Mouse (Mus musculus): ENCODE measurements around the gene Ldb3.

The Ldb3 gene

GRCm38 (mm10) chr14:34588498-34588897, at the start of gene Ldb3:
Gene Ldb3 (minus strand): TSS chr14:34588682.
- no peak for DNase-seq

- no peak for DNase-seq
These were observed 47.2 kb upstream of the Ldb3 start for GRCm38 (mm10) chr14:34635721-34636120.

- DNase-seq: no peak
These were observed 46.7 kb upstream of the Ldb3 start for GRCm38 (mm10) chr14:34635192-34635591.

- DNase-seq: peak; percentile 78
These were observed 44.4 kb upstream of the Ldb3 start for GRCm38 (mm10) chr14:34632722-34633448.

GRCm38 (mm10) chr14:34626824-34627223, 38.3 kb upstream of the Ldb3 start:
- DNase-seq: no peak

GRCm38 (mm10) chr14:34623531-34624210, 35.2 kb upstream of the Ldb3 start:
- DNase-seq: peak; percentile 86

- no peak for DNase-seq
These were observed 34.6 kb upstream of the Ldb3 start for GRCm38 (mm10) chr14:34623074-34623473.

- DNase-seq: peak; percentile 75
These were observed 32.3 kb upstream of the Ldb3 start for GRCm38 (mm10) chr14:34620611-34621376.

- DNase-seq: no peak
These were observed 30.3 kb upstream of the Ldb3 start for GRCm38 (mm10) chr14:34618808-34619207.

- DNase-seq: peak; percentile 91
These were observed 28.3 kb upstream of the Ldb3 start for GRCm38 (mm10) chr14:34616821-34617220.

GRCm38 (mm10) chr14:34615625-34616024, 27.1 kb upstream of the Ldb3 start:
- no peak for DNase-seq

GRCm38 (mm10) chr14:34615082-34615481, 26.6 kb upstream of the Ldb3 start:
- DNase-seq: peak; percentile 48

GRCm38 (mm10) chr14:34614551-34614950, 26.1 kb upstream of the Ldb3 start:
- DNase-seq: no peak

- DNase-seq: no peak
These were observed 25.0 kb upstream of the Ldb3 start for GRCm38 (mm10) chr14:34613523-34613922.

GRCm38 (mm10) chr14:34612222-34612621, 23.7 kb upstream of the Ldb3 start:
- DNase-seq: peak; percentile 61

- DNase-seq: no peak
These were observed 23.1 kb upstream of the Ldb3 start for GRCm38 (mm10) chr14:34611591-34611990.

- no peak for DNase-seq
These were observed 13.4 kb upstream of the Ldb3 start for GRCm38 (mm10) chr14:34601910-34602309.

GRCm38 (mm10) chr14:34599941-34600340, 11.5 kb upstream of the Ldb3 start, which contains the start of gene Opn4:
Gene Opn4 (minus strand): TSS chr14:34600142.
- no peak for DNase-seq

GRCm38 (mm10) chr14:34595596-34596255, 7.2 kb upstream of the Ldb3 start:
- DNase-seq: no peak

GRCm38 (mm10) chr14:34591741-34592535, 3.5 kb upstream of the Ldb3 start:
- DNase-seq: no peak

GRCm38 (mm10) chr14:34590743-34591675, 2.5 kb upstream of the Ldb3 start:
- DNase-seq: no peak

Measured in liver (tissue).